Mouse (Mus musculus) hindbrain, postnatal 0 days (tissue): Measurements from ENCODE around the gene Krt9. TPM values are rescaled to one million over a fixed set of nuclear protein-coding genes. Genes with fewer than 3 reads are reported as not detected.

Experiments used
- ATAC-seq: fragments of 200-750 bp; cut with Nextera tagmentation; 2 replicates; pipeline ENCODE4 v1.8.0; 2017; ENCODE audit warnings: mild to moderate bottlenecking, moderate TSS enrichment, moderate library complexity
- DNase-seq: peaks from one replicate; pipeline ENCODE4 v3.0.0-alpha.2; 2015; ENCODE audit warnings: low spot score
- H3K27ac ChIP-seq: fragments of 300-500 bp; sonication (generic); 2 replicates; pipeline ENCODE4 v1.5.1; 2014; ENCODE audit warnings: mild to moderate bottlenecking
- H3K27me3 ChIP-seq: fragments of 300-500 bp; sonication (generic); 2 replicates; pipeline ENCODE4 v1.6.1; 2014; ENCODE audit warnings: low read length, mixed read lengths; ENCODE audit not compliant: insufficient read depth
- H3K36me3 ChIP-seq: fragments of 300-500 bp; sonication (generic); 2 replicates; pipeline ENCODE4 v1.6.1; 2014; ENCODE audit warnings: low read length, mixed read lengths; ENCODE audit not compliant: insufficient read depth
- H3K4me1 ChIP-seq: fragments of 300-500 bp; sonication (generic); 2 replicates; pipeline ENCODE4 v1.6.1; 2014; ENCODE audit warnings: antibody characterized with exemption, low read length, mixed read lengths; ENCODE audit not compliant: insufficient read depth
- H3K4me2 ChIP-seq: fragments of 300-500 bp; sonication (generic); 2 replicates; pipeline ENCODE4 v1.6.1; 2014; ENCODE audit warnings: low read depth, mild to moderate bottlenecking, low read length, moderate library complexity, mixed read lengths
- H3K4me3 ChIP-seq: fragments of 300-500 bp; sonication (generic); 2 replicates; pipeline ENCODE4 v1.5.1; 2014; ENCODE audit warnings: low read length
- H3K9ac ChIP-seq: fragments of 300-500 bp; sonication (generic); replicated peaks from 2 replicates; pipeline ENCODE4 v1.6.1; 2014; ENCODE audit warnings: mild to moderate bottlenecking, low read length, moderate library complexity, mixed read lengths
- H3K9me3 ChIP-seq: fragments of 300-500 bp; sonication (generic); 2 replicates; pipeline ENCODE4 v1.6.1; 2016; ENCODE audit warnings: low read length, mixed read lengths
- CTCF ChIP-seq: IDR thresholded peaks from 2 replicates; pipeline ENCODE4 v1.5.1; 2016; ENCODE audit warnings: antibody characterized with exemption, control low read depth, low read depth
- WGBS: fragments of 180-500 bp; shearing (Covaris S2); extraction: QIAGEN DNeasy Blood & Tissue Kit; methylation state at CpG from one replicate; pipeline ENCODE4 v1.1.7; 2014; 5-methylcytosine and 5-hydroxymethylcytosine counted together
- polyA plus RNA-seq: library from polyadenylated mRNA; unstranded; fragments of >200 nt; fragmentation: Nextera tagmentation; extraction: Ambion mirVana; gene quantifications from 2 replicates; pipeline ENCODE4 v1.2.1, GENCODE M21; 2015
- total RNA-seq: library from RNA; depleted of rRNA; stranded (reverse); fragments of >200 nt; gene quantifications from 2 replicates; pipeline ENCODE4 v1.2.3, GENCODE M21; 2014

Krt9 gene
- total and polyA plus RNA-seq, 2 experiments from 2014 or later, result 0.05 to 0.18 TPM

DNA sequence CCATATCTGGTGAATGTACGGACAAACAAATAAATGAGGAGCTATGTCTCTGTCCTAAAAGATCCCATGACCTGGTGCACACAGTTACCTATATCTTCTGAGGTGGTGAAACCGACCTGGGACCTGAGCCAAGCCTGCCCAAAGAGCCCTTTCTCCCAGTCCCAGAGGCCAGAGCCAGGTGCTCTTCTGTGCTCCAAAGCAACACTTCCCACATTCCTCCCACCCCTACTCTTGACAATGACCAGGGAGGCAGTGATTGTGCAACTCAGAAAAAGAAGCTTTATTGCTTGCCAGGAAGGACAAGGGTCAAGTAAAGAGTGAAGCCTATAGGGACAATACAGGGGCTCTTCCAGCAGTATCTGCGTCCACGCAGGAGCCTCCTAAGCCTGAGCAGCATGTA is 9.9 kb upstream of the Krt9 start:
- H3K9ac ChIP-seq, result no peak overlapping the region
- no peak for ATAC-seq
- H3K4me2 ChIP-seq, result no peak overlapping the region
- H3K4me3 ChIP-seq, result no peak overlapping the region
- H3K36me3 ChIP-seq, result no peaks in the 10 kb centered on the region
- no peak for DNase-seq
- H3K4me1 ChIP-seq, result no peaks in the 10 kb centered on the region
- no peak overlapping the region for H3K27ac ChIP-seq
- H3K9me3 ChIP-seq, result no peaks in the 10 kb centered on the region
- 84% methylated on average over 4 of the region's 4 CpGs for WGBS
- no peak for TF ChIP-seq CTCF
- H3K27me3 ChIP-seq, result no peaks in the 10 kb centered on the region

DNA sequence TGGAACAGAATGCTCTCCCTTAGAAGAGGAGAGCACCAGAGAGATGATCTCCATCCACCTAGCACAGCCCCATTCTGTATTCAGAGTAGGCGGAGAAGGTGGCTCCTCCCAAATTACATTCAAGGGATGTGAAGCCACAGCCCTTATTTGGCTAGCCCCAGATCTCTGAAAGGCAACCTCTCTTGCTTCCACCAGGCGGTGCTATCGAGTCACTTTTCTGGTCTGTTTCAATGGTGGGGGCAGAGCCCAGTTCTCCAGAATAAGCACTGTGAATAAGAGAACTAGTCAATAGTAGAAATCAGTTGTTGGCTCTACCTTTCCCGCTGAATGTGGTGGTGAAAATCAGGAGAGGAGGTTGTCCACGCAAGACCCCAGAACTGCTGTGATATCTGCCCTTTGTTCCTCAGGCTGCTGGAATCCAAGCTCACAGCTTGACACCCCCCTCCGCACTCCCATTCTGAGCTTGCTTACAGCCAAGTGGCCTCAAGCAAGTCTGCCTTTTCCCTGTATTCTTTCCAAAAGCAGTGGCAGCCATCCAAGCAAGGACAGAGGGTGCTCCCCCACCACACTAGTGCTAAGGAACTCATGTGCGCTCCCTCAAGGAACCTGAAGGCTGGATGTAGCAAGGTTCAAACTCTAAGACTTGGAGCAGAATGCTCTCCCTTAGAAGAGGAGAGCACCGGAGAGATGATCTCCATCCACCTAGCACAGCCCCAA is 7.2 kb upstream of the Krt9 start:
- peak; percentile 36 for DNase-seq

GRCm38 (mm10) chr11:100198666-100199065 is 5.6 kb upstream of the Krt9 start:
- no peak for TF ChIP-seq CTCF
- WGBS, result 75% methylated on average over 4 of the region's 4 CpGs
- no peaks in the 10 kb centered on the region for H3K4me1 ChIP-seq
- H3K4me2 ChIP-seq, result no peak overlapping the region
- no peak overlapping the region for H3K4me3 ChIP-seq
- no peak overlapping the region for H3K9ac ChIP-seq
- DNase-seq (no peak), ATAC-seq (no peak)
- no peaks in the 10 kb centered on the region for H3K9me3 ChIP-seq
- no peaks in the 10 kb centered on the region for H3K27me3 ChIP-seq
- no peak overlapping the region for H3K27ac ChIP-seq
- no peaks in the 10 kb centered on the region for H3K36me3 ChIP-seq

More for the DNA sequence above, 7.2 kb upstream of the Krt9 start:
- no peak for ATAC-seq
- Histone ChIP-seq H3K27me3 (no peaks in the 10 kb centered on the region), H3K4me1 (no peaks in the 10 kb centered on the region), H3K27ac (no peak overlapping the region), H3K36me3 (no peaks in the 10 kb centered on the region), H3K4me2 (no peak overlapping the region), H3K9ac (no peak overlapping the region), H3K9me3 (no peaks in the 10 kb centered on the region), H3K4me3 (no peak overlapping the region)
- WGBS, result 42% methylated on average over 8 of the region's 8 CpGs
- TF ChIP-seq CTCF, result peak; percentile 61

GRCm38 (mm10) chr11:100191820-100192219 is 1.2 kb downstream of the Krt9 start:
- H3K27ac ChIP-seq, result no peak overlapping the region
- no peaks in the 10 kb centered on the region for H3K4me1 ChIP-seq
- no peak for DNase-seq
- no peaks in the 10 kb centered on the region for H3K36me3 ChIP-seq
- ATAC-seq, result no peak
- no peak overlapping the region for H3K9ac ChIP-seq
- WGBS, result 97% methylated on average over 3 of the region's 3 CpGs
- no peaks in the 10 kb centered on the region for H3K27me3 ChIP-seq
- no peaks in the 10 kb centered on the region for H3K9me3 ChIP-seq
- no peak for TF ChIP-seq CTCF
- H3K4me3 ChIP-seq, result no peak overlapping the region
- no peak overlapping the region for H3K4me2 ChIP-seq

DNA sequence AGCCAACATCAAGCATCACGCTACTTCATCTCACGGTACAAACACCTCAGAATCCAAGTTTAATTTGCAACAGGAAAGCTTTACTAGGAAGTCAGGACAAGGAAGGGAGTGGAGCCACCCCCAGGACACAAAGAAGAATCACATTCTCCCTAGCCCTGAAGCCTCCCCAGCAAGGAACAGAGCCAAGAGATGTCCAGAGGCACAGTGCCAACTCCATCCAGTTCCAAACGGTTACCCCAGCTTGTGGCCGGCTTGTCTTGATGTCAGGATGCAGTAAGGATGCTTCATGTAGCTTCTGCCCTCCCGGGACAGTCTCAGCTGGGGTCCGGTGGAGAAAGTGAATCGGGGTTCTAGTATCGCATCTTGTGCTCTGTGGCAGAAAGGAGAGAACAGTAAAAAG is 6.3 kb downstream of the Krt9 start:
- DNase-seq, result no peak
- H3K4me2 ChIP-seq, result no peak overlapping the region
- H3K9ac ChIP-seq, result no peak overlapping the region
- H3K9me3 ChIP-seq, result no peaks in the 10 kb centered on the region
- TF ChIP-seq CTCF, result no peak
- 63% methylated on average over 8 of the region's 8 CpGs for WGBS
- no peak overlapping the region for H3K27ac ChIP-seq
- no peak for ATAC-seq
- H3K36me3 ChIP-seq, result no peaks in the 10 kb centered on the region
- no peak overlapping the region for H3K4me3 ChIP-seq
- H3K4me1 ChIP-seq, result no peaks in the 10 kb centered on the region
- H3K27me3 ChIP-seq, result no peaks in the 10 kb centered on the region

- Histone ChIP-seq H3K27me3 (no peaks in the 10 kb centered on the region), H3K36me3 (no peaks in the 10 kb centered on the region), H3K4me3 (no peak overlapping the region), H3K9me3 (no peaks in the 10 kb centered on the region), H3K27ac (no peak overlapping the region), H3K9ac (no peak overlapping the region), H3K4me2 (no peak overlapping the region), H3K4me1 (no peaks in the 10 kb centered on the region)
- no peak for DNase-seq
- no peak for ATAC-seq
- 78% methylated on average over 7 of the region's 7 CpGs for WGBS
- no peak for TF ChIP-seq CTCF
Observed at GRCm38 (mm10) chr11:100181725-100182124, 11.3 kb downstream of the Krt9 start.

GRCm38 (mm10) chr11:100179260-100179659 is 13.8 kb downstream of the Krt9 start:
- no peak overlapping the region for H3K4me3 ChIP-seq
- H3K4me1 ChIP-seq, result no peaks in the 10 kb centered on the region
- H3K9ac ChIP-seq, result no peak overlapping the region
- H3K9me3 ChIP-seq, result no peaks in the 10 kb centered on the region
- no peaks in the 10 kb centered on the region for H3K36me3 ChIP-seq
- no peak for ATAC-seq
- H3K27me3 ChIP-seq, result no peaks in the 10 kb centered on the region
- WGBS, result 77% methylated on average over 3 of the region's 3 CpGs
- no peak for TF ChIP-seq CTCF
- no peak overlapping the region for H3K27ac ChIP-seq
- H3K4me2 ChIP-seq, result no peak overlapping the region
- DNase-seq, result no peak
